Mouse (Mus musculus) midbrain, embryonic 14.5 days (tissue): ENCODE measurements at regions not wholly inside any gene's neighbourhood (a gene's known extent, or its start where the extent isn't known, plus 50 kb on each side); places are given as distances from the start of the nearest gene placed in this dataset.

Source experiments
- ATAC-seq: fragments of 200-750 bp; cut with Nextera tagmentation; 2 replicates; pipeline ENCODE4 v1.8.0; 2017; ENCODE audit warnings: moderate number of reproducible peaks, moderate library complexity; ENCODE audit not compliant: low FRiP score, low TSS enrichment
- DNase-seq: peaks from one replicate; pipeline ENCODE4 v3.0.0-alpha.2; 2015
- H3K27ac ChIP-seq: fragments of 300-500 bp; sonication (generic); replicated peaks from 2 replicates; pipeline ENCODE4 v1.5.1; 2014; ENCODE audit warnings: mild to moderate bottlenecking, low read depth, low read length, moderate library complexity
- H3K27me3 ChIP-seq: fragments of 300-500 bp; sonication (generic); 2 replicates; pipeline ENCODE4 v1.6.1; 2014; ENCODE audit warnings: low read length, control low read depth, mixed read lengths; ENCODE audit not compliant: control insufficient read depth, insufficient read depth
- H3K36me3 ChIP-seq: fragments of 300-500 bp; sonication (generic); 2 replicates; pipeline ENCODE4 v1.6.1; 2014; ENCODE audit warnings: low read length, control low read depth; ENCODE audit not compliant: control insufficient read depth, insufficient read depth
- H3K4me1 ChIP-seq: fragments of 300-500 bp; sonication (generic); 2 replicates; pipeline ENCODE4 v1.6.1; 2014; ENCODE audit warnings: mild to moderate bottlenecking, antibody characterized with exemption, low read length, control low read depth; ENCODE audit not compliant: control insufficient read depth, insufficient read depth
- H3K4me2 ChIP-seq: fragments of 300-500 bp; sonication (generic); 2 replicates; pipeline ENCODE4 v1.6.1; 2014; ENCODE audit warnings: mild to moderate bottlenecking, low read length, moderate library complexity
- H3K4me3 ChIP-seq: fragments of 300-500 bp; sonication (generic); replicated peaks from 2 replicates; pipeline ENCODE4 v1.5.1; 2014; ENCODE audit warnings: low read depth, low read length
- H3K9ac ChIP-seq: fragments of 300-500 bp; sonication (generic); replicated peaks from 2 replicates; pipeline ENCODE4 v1.6.1; 2014; ENCODE audit warnings: mild to moderate bottlenecking, low read length, moderate library complexity
- H3K9me3 ChIP-seq: fragments of 300-500 bp; sonication (generic); 2 replicates; pipeline ENCODE4 v1.6.1; 2016; ENCODE audit warnings: low read length, control low read depth, mixed read lengths; ENCODE audit not compliant: control insufficient read depth
- WGBS: fragments of 180-500 bp; shearing (Covaris S2); extraction: QIAGEN DNeasy Blood & Tissue Kit; methylation state at CpG from one replicate; pipeline ENCODE4 v1.1.7; 2014; 5-methylcytosine and 5-hydroxymethylcytosine counted together

DNA sequence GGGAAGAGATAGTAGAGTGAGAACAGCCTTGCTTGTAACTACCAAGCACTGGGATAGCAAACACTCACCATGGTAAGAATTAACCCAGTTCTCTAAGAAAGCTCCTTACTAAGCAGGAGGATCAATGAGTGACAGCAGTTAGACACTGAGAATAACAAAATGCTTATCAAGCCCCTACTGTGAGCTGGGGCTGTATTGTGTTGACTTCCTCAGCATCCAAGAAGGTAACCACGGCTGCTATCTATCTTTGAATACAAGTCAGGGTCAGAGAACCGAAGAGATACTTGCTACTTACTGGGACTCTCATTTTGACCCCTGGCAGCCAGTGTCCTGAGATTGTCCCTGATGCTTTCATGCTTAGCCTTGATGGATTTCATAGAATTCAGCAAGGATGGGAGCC, 1248.4 kb upstream of the A1bg start:
- no peaks in the 10 kb centered on the region for H3K4me1 ChIP-seq
- no peak overlapping the region for H3K27ac ChIP-seq
- ATAC-seq (no peak), DNase-seq (no peak)
- no peaks in the 10 kb centered on the region for H3K36me3 ChIP-seq
- H3K4me2 ChIP-seq: no peak overlapping the region
- WGBS: 48% methylated on average over 2 of the region's 2 CpGs
- no peak overlapping the region for H3K9ac ChIP-seq
- H3K9me3 ChIP-seq: no peaks in the 10 kb centered on the region
- H3K27me3 ChIP-seq: no peaks in the 10 kb centered on the region
- H3K4me3 ChIP-seq: no peak overlapping the region

DNA sequence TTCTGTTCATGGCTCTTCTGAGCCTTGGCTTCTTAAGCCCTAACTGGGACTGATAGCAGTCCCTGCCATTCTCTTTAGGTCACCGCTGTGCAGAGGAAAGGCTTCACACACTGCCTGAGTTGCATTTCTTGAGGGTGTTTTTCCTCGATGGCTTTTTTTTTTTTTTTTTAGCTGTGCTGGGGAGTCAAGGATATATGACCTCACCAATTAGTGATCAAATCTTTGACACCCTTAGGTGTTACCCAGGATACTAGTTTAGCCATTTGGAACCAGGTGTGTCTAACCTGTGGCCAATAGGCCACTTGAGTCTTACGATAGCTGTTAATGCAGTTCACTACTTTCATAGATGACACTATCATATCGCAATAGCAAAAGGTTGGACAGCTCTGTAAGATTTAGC, 1247.5 kb upstream of the A1bg start:
- Histone ChIP-seq H3K27ac (no peak overlapping the region), H3K4me2 (no peak overlapping the region), H3K9me3 (no peaks in the 10 kb centered on the region), H3K9ac (no peak overlapping the region), H3K36me3 (no peaks in the 10 kb centered on the region), H3K4me3 (no peak overlapping the region), H3K27me3 (no peaks in the 10 kb centered on the region), H3K4me1 (no peaks in the 10 kb centered on the region)
- 94% methylated on average over 4 of the region's 4 CpGs for WGBS
- ATAC-seq: no peak
- DNase-seq: no peak

DNA sequence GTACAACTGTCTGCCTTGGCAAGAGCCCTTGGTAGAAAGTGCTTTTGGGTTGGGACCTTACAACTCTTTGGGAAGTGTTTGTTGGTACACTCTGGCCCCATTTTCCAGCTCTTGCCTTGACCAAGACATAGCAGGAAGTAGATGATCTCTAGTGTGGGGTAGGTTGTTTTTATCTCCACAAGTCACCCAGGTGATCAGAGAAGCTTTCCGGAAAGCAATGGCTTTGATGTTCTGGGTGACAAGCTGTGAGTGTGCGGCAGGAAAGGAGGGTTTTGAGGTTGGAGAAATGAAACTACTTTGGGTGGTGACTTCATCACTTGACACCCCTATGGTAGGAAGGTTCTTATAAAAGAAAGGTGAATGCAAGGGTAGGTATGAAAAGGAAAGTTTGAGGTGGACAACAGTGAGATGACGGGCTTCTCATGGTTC, 1246.8 kb upstream of the A1bg start:
- 96% methylated on average over 3 of the region's 3 CpGs for WGBS
- ATAC-seq: no peak

DNA sequence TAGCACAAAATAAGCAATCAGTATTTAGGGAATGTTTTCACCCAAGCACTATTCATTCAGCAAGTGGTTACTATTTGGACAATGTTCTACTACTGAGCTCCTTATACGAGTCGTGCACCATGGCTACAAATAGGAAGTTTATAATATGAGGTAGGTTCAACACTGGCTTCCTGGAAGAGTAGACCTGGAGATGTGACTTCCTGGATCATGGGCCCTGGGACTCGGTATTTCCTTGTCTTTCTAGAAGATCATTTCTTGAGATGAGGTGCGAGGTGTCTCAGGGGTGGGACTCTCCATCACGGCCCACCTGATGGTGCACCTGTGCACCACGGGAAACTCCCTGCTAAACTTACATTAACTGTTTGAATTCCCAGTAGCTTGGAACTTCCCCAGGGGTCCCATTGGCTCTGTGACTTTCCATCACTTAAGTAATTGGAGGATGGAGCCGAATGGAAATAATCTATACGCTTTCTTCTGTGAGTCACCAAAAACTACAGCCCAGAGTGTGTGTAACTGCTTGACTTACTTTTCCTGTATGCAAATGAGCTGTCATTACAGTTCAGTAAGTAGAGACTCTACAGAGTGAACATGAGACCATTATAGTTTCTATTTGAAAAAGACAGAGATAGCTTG, 1246.3 kb upstream of the A1bg start:
- no peak for ATAC-seq
- Histone ChIP-seq H3K36me3 (no peaks in the 10 kb centered on the region), H3K27ac (no peak overlapping the region), H3K9me3 (no peaks in the 10 kb centered on the region), H3K4me1 (no peaks in the 10 kb centered on the region), H3K27me3 (no peaks in the 10 kb centered on the region), H3K4me2 (no peak overlapping the region), H3K4me3 (no peak overlapping the region), H3K9ac (no peak overlapping the region)
- no peak for DNase-seq
- WGBS: 95% methylated on average over 8 of the region's 8 CpGs

More for the DNA sequence above, 1246.8 kb upstream of the A1bg start:
- no peak overlapping the region for H3K9ac ChIP-seq
- no peak overlapping the region for H3K27ac ChIP-seq
- no peaks in the 10 kb centered on the region for H3K4me1 ChIP-seq
- no peak overlapping the region for H3K4me2 ChIP-seq
- H3K4me3 ChIP-seq: no peak overlapping the region
- H3K9me3 ChIP-seq: no peaks in the 10 kb centered on the region
- no peak for DNase-seq
- no peaks in the 10 kb centered on the region for H3K27me3 ChIP-seq
- no peaks in the 10 kb centered on the region for H3K36me3 ChIP-seq

DNA sequence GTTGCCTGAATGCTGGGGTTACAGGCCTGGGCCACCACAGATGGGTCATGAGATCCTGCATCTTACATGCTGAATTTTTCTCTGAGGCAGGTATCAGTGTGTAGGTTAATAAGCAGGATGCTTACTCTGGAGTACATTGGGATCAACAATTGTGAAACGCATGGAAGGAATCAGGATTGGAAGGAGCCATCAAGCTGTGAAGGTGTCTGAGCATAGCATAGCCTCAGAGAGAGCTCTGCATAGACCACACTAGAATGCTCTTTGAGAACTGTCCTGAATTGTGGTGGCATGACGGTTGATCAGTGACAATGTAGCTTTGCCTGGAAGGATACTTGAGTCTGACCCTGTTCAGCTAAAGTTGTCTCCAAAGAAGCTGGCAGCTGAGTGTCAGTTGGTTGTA, 1245.7 kb upstream of the A1bg start:
- no peak overlapping the region for H3K9ac ChIP-seq
- no peak for ATAC-seq
- 92% methylated on average over 2 of the region's 2 CpGs for WGBS
- H3K4me2 ChIP-seq: no peak overlapping the region
- no peaks in the 10 kb centered on the region for H3K36me3 ChIP-seq
- H3K27ac ChIP-seq: no peak overlapping the region
- H3K4me3 ChIP-seq: no peak overlapping the region
- DNase-seq: no peak
- no peaks in the 10 kb centered on the region for H3K9me3 ChIP-seq
- H3K27me3 ChIP-seq: no peaks in the 10 kb centered on the region
- H3K4me1 ChIP-seq: no peaks in the 10 kb centered on the region

DNA sequence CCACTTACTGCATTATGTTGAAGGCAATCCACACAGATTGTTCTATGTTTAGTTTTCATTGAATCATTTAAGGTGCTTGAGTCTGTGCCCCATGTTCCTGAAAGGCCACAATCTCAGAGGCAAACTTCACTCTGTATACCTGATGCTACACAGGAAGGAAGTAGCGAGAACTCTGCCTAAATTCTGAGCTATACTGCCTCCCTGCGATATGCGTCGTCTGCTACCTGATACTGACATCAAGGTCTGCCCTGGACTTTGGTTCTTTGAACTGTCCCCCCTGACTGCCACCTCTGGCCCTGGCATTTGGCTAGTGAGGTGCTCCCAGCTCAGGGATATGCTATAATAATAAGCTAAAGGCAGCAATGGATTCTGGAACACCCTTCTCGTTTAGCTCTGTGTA, 1244.0 kb upstream of the A1bg start:
- no peaks in the 10 kb centered on the region for H3K4me1 ChIP-seq
- H3K9me3 ChIP-seq: no peaks in the 10 kb centered on the region
- no peaks in the 10 kb centered on the region for H3K36me3 ChIP-seq
- H3K27ac ChIP-seq: no peak overlapping the region
- H3K27me3 ChIP-seq: no peaks in the 10 kb centered on the region
- ATAC-seq (no peak), DNase-seq (no peak)
- H3K4me2 ChIP-seq: no peak overlapping the region
- H3K4me3 ChIP-seq: no peak overlapping the region
- 96% methylated on average over 5 of the region's 5 CpGs for WGBS
- H3K9ac ChIP-seq: no peak overlapping the region

DNA sequence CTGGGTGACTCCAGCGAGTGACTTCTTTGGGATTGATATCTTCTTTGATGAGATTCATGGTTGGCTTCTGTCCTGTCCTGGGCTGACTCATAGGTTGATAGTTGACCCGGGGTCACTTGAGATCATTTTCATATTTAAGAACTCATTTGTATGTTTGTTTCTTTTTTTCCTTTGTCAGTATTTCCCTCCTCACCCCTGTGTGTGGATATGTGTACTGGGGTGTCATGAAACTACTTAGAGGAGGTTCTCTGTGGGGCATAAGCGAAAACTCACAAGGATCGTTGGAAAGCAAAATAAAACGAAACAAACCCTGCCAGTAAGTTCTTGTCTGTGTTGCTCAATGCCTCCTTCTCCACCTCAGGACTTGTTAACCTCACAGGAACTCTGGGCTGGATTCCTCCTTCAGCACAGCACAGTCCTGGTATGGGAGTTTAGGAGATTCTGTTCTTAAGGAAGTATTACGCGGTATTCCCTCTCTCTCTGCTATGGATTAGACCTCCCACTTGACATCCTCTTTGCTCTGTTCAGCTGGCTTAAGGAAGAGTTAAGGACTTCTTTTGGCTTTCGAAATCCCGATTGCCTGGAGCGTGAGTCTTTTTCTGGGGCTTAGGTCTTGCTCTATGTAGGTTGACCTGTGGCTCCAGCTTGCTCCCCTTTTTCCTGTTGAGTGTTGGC, 1243.2 kb upstream of the A1bg start:
- no peak for DNase-seq
- no peaks in the 10 kb centered on the region for H3K27me3 ChIP-seq

DNA sequence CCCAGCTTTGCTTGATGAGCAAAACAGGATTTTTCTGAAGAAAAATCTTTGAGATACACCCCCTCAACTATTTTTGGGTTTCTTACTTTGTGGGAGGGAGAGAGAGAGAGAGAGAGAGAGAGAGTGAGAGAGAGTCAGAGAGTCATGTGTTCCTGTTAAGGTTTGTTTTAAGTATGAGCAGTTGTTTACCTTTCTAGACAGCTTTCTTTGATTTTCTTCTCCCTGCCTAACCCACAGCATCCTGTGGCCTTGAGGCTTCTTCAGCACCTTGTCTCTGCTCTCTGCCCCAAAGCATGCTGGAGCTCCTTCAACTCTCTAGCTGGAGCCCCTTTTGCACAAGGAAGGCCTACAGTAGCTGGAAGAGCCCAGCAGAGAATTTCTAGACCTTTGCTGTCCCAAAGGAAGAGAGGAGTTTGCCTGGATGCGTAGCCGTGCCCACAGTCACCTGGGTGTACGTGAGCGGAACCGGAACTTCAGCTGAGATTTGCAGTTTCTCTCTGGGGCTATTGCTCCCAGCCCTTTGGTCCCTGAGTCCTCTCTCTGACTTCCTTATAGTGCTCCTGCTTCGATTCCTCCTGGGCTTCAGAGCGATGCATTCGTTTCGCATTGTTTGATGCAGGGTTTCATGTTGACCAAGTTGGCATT, 1242.1 kb upstream of the A1bg start:
- DNase-seq (no peak), ATAC-seq (no peak)
- no peaks in the 10 kb centered on the region for H3K27me3 ChIP-seq
- no peaks in the 10 kb centered on the region for H3K36me3 ChIP-seq
- 94% methylated on average over 9 of the region's 9 CpGs for WGBS
- H3K4me1 ChIP-seq: no peaks in the 10 kb centered on the region
- no peak overlapping the region for H3K27ac ChIP-seq
- H3K4me2 ChIP-seq: no peak overlapping the region
- H3K9ac ChIP-seq: no peak overlapping the region
- no peaks in the 10 kb centered on the region for H3K9me3 ChIP-seq
- no peak overlapping the region for H3K4me3 ChIP-seq

More for the DNA sequence above, 1243.2 kb upstream of the A1bg start:
- no peaks in the 10 kb centered on the region for H3K4me1 ChIP-seq
- H3K36me3 ChIP-seq: no peaks in the 10 kb centered on the region
- no peak overlapping the region for H3K4me2 ChIP-seq
- no peak overlapping the region for H3K4me3 ChIP-seq
- no peak overlapping the region for H3K9ac ChIP-seq
- 95% methylated on average over 10 of the region's 10 CpGs for WGBS
- H3K27ac ChIP-seq: no peak overlapping the region
- no peaks in the 10 kb centered on the region for H3K9me3 ChIP-seq
- ATAC-seq: no peak

DNA sequence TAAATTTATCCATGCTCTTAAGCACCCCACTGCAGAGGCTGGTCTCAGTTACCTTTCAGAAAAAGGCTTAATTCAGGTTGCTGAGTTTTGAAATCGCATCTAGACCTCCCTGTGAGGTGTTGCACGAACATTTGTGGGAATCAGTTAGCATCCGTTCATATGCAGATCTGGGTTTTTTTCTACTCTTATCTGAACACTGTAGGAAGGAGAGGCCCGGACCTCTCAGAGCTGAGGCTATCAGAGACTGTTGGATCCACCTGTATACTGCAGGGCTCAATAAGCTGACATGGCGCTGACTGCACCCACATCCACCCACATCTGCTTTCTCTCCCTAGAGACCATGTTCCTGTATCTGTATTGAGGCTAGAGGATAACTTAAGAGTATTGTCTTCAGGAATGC, 1240.4 kb upstream of the A1bg start:
- DNase-seq (no peak), ATAC-seq (no peak)
- Histone ChIP-seq H3K9me3 (no peaks in the 10 kb centered on the region), H3K27me3 (no peaks in the 10 kb centered on the region), H3K4me3 (no peak overlapping the region), H3K4me1 (no peaks in the 10 kb centered on the region), H3K4me2 (no peak overlapping the region), H3K27ac (no peak overlapping the region), H3K9ac (no peak overlapping the region), H3K36me3 (no peaks in the 10 kb centered on the region)
- 78% methylated on average over 5 of the region's 5 CpGs for WGBS
